Mouse (Mus musculus) common myeloid progenitor, adult 5-6 weeks (primary cell): ENCODE measurements around the gene H2al1j. TPM values are rescaled to one million over a fixed set of nuclear protein-coding genes. Genes with fewer than 3 reads are reported as not detected.

Experiments
- total RNA-seq: library from RNA; stranded (forward); fragments of 200-1000, 187-1606 nt; gene quantifications from 2 replicates; pipeline ENCODE4 v1.2.3, GENCODE M21; 2017

H2al1j gene
- total RNA-seq, 1 experiment from 2014 or later: not detected

Other genes with a start within 250 kb of the H2al1j start
- not detected in 2 replicates for gene H2al1a, start 28.6 kb upstream of the H2al1j start, total RNA-seq
- not detected in 2 replicates for gene H2al1b, start 25.4 kb upstream of the H2al1j start, total RNA-seq
- not detected in 2 replicates for gene H2al1c, start 22.2 kb upstream of the H2al1j start, total RNA-seq
- not detected in 2 replicates for gene H2al1d, start 19.0 kb upstream of the H2al1j start, total RNA-seq
- gene H2al1e, start 15.9 kb upstream of the H2al1j start, total RNA-seq: not detected in 2 replicates
- gene H2al1f, start 12.7 kb upstream of the H2al1j start, total RNA-seq: not detected in 2 replicates
- not detected in 2 replicates for gene H2al1g, start 9.6 kb upstream of the H2al1j start, total RNA-seq
- gene H2al1h, start 6.3 kb upstream of the H2al1j start, total RNA-seq: not detected in 2 replicates
- gene H2al1i, start 3.2 kb upstream of the H2al1j start, total RNA-seq: not detected in 2 replicates